Mouse (Mus musculus): Measurements from ENCODE around the gene Gtf2ird1. TPM values are rescaled to one million over a fixed set of nuclear protein-coding genes. Genes with fewer than 3 reads are reported as not detected.

Gene Gtf2ird1
- polyA plus RNA-seq, 1 experiment from 2014 or later, result 75.6 TPM

- no peak overlapping the region for H3K9ac ChIP-seq (ENCODE audit: low read length)
- H3K36me3 ChIP-seq (ENCODE audit: control insufficient read depth, insufficient read depth, low read length), result peaks cover 26% of the 10 kb centered on the region
- no peaks in the 10 kb centered on the region for H3K9me3 ChIP-seq (ENCODE audit: control insufficient read depth, low read length)
- no peaks in the 10 kb centered on the region for H3K27me3 ChIP-seq (ENCODE audit: control insufficient read depth, insufficient read depth, low read length)
- H3K4me1 ChIP-seq (ENCODE audit: control insufficient read depth, insufficient read depth, low read length), result no peaks in the 10 kb centered on the region
- no peak for DNase-seq (ENCODE audit: low spot score)
- 98% methylated on average over 4 of the region's 4 CpGs for WGBS
- no peak for ATAC-seq (ENCODE audit: insufficient read depth, low FRiP score, low TSS enrichment)
- no peak overlapping the region for H3K4me2 ChIP-seq (ENCODE audit: low read depth)
- no peak overlapping the region for H3K4me3 ChIP-seq (ENCODE audit: low read depth, low read length)
- H3K27ac ChIP-seq (ENCODE audit: low read depth, low read length), result no peak overlapping the region
These were observed 36.4 kb upstream of the Gtf2ird1 start for GRCm38 (mm10) chr5:134492956-134493355.

- H3K36me3 ChIP-seq (ENCODE audit: control insufficient read depth, insufficient read depth, low read length), result peaks cover 18% of the 10 kb centered on the region
- WGBS, result 31% methylated on average over 18 of the region's 18 CpGs
These were observed 35.3 kb upstream of the Gtf2ird1 start for GRCm38 (mm10) chr5:134491712-134492417.

GRCm38 (mm10) chr5:134491206-134491605, 34.7 kb upstream of the Gtf2ird1 start:
- H3K4me3 ChIP-seq (ENCODE audit: low read depth, low read length), result no peak overlapping the region
- 80% methylated on average over 2 of the region's 2 CpGs for WGBS
- DNase-seq (ENCODE audit: low spot score) (no peak), ATAC-seq (ENCODE audit: insufficient read depth, low FRiP score, low TSS enrichment) (no peak)
- H3K4me1 ChIP-seq (ENCODE audit: control insufficient read depth, insufficient read depth, low read length), result no peaks in the 10 kb centered on the region
- no peak overlapping the region for H3K4me2 ChIP-seq (ENCODE audit: low read depth)
- H3K27ac ChIP-seq (ENCODE audit: low read depth, low read length), result no peak overlapping the region
- no peaks in the 10 kb centered on the region for H3K9me3 ChIP-seq (ENCODE audit: control insufficient read depth, low read length)
- H3K9ac ChIP-seq (ENCODE audit: low read length), result no peak overlapping the region
- peaks cover 13% of the 10 kb centered on the region for H3K36me3 ChIP-seq (ENCODE audit: control insufficient read depth, insufficient read depth, low read length)
- H3K27me3 ChIP-seq (ENCODE audit: control insufficient read depth, insufficient read depth, low read length), result no peaks in the 10 kb centered on the region

More at GRCm38 (mm10) chr5:134491712-134492417, 35.3 kb upstream of the Gtf2ird1 start:
- no peak overlapping the region for H3K4me3 ChIP-seq (ENCODE audit: low read depth, low read length)
- H3K4me2 ChIP-seq (ENCODE audit: low read depth), result no peak overlapping the region
- no peaks in the 10 kb centered on the region for H3K9me3 ChIP-seq (ENCODE audit: control insufficient read depth, low read length)
- H3K27me3 ChIP-seq (ENCODE audit: control insufficient read depth, insufficient read depth, low read length), result no peaks in the 10 kb centered on the region
- ATAC-seq (ENCODE audit: insufficient read depth, low FRiP score, low TSS enrichment) (no peak), DNase-seq (ENCODE audit: low spot score) (peak; percentile 84)
- H3K9ac ChIP-seq (ENCODE audit: low read length), result no peak overlapping the region
- no peaks in the 10 kb centered on the region for H3K4me1 ChIP-seq (ENCODE audit: control insufficient read depth, insufficient read depth, low read length)
- H3K27ac ChIP-seq (ENCODE audit: low read depth, low read length), result no peak overlapping the region

- Histone ChIP-seq H3K36me3 (ENCODE audit: control insufficient read depth, insufficient read depth, low read length) (peaks cover 13% of the 10 kb centered on the region), H3K9ac (ENCODE audit: low read length) (no peak overlapping the region), H3K4me3 (ENCODE audit: low read depth, low read length) (no peak overlapping the region), H3K9me3 (ENCODE audit: control insufficient read depth, low read length) (no peaks in the 10 kb centered on the region), H3K27me3 (ENCODE audit: control insufficient read depth, insufficient read depth, low read length) (no peaks in the 10 kb centered on the region), H3K4me1 (ENCODE audit: control insufficient read depth, insufficient read depth, low read length) (no peaks in the 10 kb centered on the region), H3K27ac (ENCODE audit: low read depth, low read length) (no peak overlapping the region), H3K4me2 (ENCODE audit: low read depth) (no peak overlapping the region)
- ATAC-seq (ENCODE audit: insufficient read depth, low FRiP score, low TSS enrichment) (no peak), DNase-seq (ENCODE audit: low spot score) (no peak)
- WGBS, result 93% methylated on average over 12 of the region's 12 CpGs
These were observed 33.9 kb upstream of the Gtf2ird1 start for GRCm38 (mm10) chr5:134490465-134490864.

- H3K27me3 ChIP-seq (ENCODE audit: control insufficient read depth, insufficient read depth, low read length), result no peaks in the 10 kb centered on the region
- H3K27ac ChIP-seq (ENCODE audit: low read depth, low read length), result no peak overlapping the region
- H3K9ac ChIP-seq (ENCODE audit: low read length), result peak overlapping the region; percentile 4; the same call in 1 of the 2 replicates
- peaks cover 11% of the 10 kb centered on the region for H3K36me3 ChIP-seq (ENCODE audit: control insufficient read depth, insufficient read depth, low read length)
- no peaks in the 10 kb centered on the region for H3K9me3 ChIP-seq (ENCODE audit: control insufficient read depth, low read length)
- ATAC-seq (ENCODE audit: insufficient read depth, low FRiP score, low TSS enrichment), result no peak
- WGBS, result 35% methylated on average over 9 of the region's 9 CpGs
- H3K4me2 ChIP-seq (ENCODE audit: low read depth), result no peak overlapping the region
- H3K4me3 ChIP-seq (ENCODE audit: low read depth, low read length), result no peak overlapping the region
- H3K4me1 ChIP-seq (ENCODE audit: control insufficient read depth, insufficient read depth, low read length), result no peaks in the 10 kb centered on the region
- peak; percentile 71 for DNase-seq (ENCODE audit: low spot score)
These were observed 33.1 kb upstream of the Gtf2ird1 start for GRCm38 (mm10) chr5:134489583-134489982.

- ATAC-seq (ENCODE audit: insufficient read depth, low FRiP score, low TSS enrichment) (no peak), DNase-seq (ENCODE audit: low spot score) (no peak)
- Histone ChIP-seq H3K4me1 (ENCODE audit: control insufficient read depth, insufficient read depth, low read length) (no peaks in the 10 kb centered on the region), H3K36me3 (ENCODE audit: control insufficient read depth, insufficient read depth, low read length) (peaks cover 11% of the 10 kb centered on the region), H3K4me2 (ENCODE audit: low read depth) (no peak overlapping the region), H3K27ac (ENCODE audit: low read depth, low read length) (no peak overlapping the region), H3K27me3 (ENCODE audit: control insufficient read depth, insufficient read depth, low read length) (no peaks in the 10 kb centered on the region), H3K9ac (ENCODE audit: low read length) (no peak overlapping the region), H3K4me3 (ENCODE audit: low read depth, low read length) (no peak overlapping the region), H3K9me3 (ENCODE audit: control insufficient read depth, low read length) (no peaks in the 10 kb centered on the region)
- 87% methylated on average over 4 of the region's 4 CpGs for WGBS
These were observed 32.1 kb upstream of the Gtf2ird1 start for GRCm38 (mm10) chr5:134488596-134488995.

- H3K4me3 ChIP-seq (ENCODE audit: low read depth, low read length), result no peak overlapping the region
- H3K9me3 ChIP-seq (ENCODE audit: control insufficient read depth, low read length), result no peaks in the 10 kb centered on the region
- no peaks in the 10 kb centered on the region for H3K4me1 ChIP-seq (ENCODE audit: control insufficient read depth, insufficient read depth, low read length)
- no peak overlapping the region for H3K27ac ChIP-seq (ENCODE audit: low read depth, low read length)
- no peak overlapping the region for H3K9ac ChIP-seq (ENCODE audit: low read length)
- ATAC-seq (ENCODE audit: insufficient read depth, low FRiP score, low TSS enrichment) (no peak), DNase-seq (ENCODE audit: low spot score) (no peak)
- H3K27me3 ChIP-seq (ENCODE audit: control insufficient read depth, insufficient read depth, low read length), result no peaks in the 10 kb centered on the region
- no peak overlapping the region for H3K4me2 ChIP-seq (ENCODE audit: low read depth)
- H3K36me3 ChIP-seq (ENCODE audit: control insufficient read depth, insufficient read depth, low read length), result peaks cover 11% of the 10 kb centered on the region
- WGBS, result 46% methylated on average over 10 of the region's 10 CpGs
These were observed 31.5 kb upstream of the Gtf2ird1 start for GRCm38 (mm10) chr5:134488042-134488441.

- 60% methylated on average over 13 of the region's 13 CpGs for WGBS
- Histone ChIP-seq H3K36me3 (ENCODE audit: control insufficient read depth, insufficient read depth, low read length) (peaks cover 11% of the 10 kb centered on the region), H3K4me2 (ENCODE audit: low read depth) (no peak overlapping the region), H3K9me3 (ENCODE audit: control insufficient read depth, low read length) (no peaks in the 10 kb centered on the region), H3K27me3 (ENCODE audit: control insufficient read depth, insufficient read depth, low read length) (no peaks in the 10 kb centered on the region), H3K9ac (ENCODE audit: low read length) (no peak overlapping the region), H3K27ac (ENCODE audit: low read depth, low read length) (no peak overlapping the region), H3K4me1 (ENCODE audit: control insufficient read depth, insufficient read depth, low read length) (no peaks in the 10 kb centered on the region), H3K4me3 (ENCODE audit: low read depth, low read length) (no peak overlapping the region)
- DNase-seq (ENCODE audit: low spot score), result peak; percentile 82
- ATAC-seq (ENCODE audit: insufficient read depth, low FRiP score, low TSS enrichment), result 0 out of 2 replicates have a peak, but pooled peaks have one; percentile 53
These were observed 29.6 kb upstream of the Gtf2ird1 start for GRCm38 (mm10) chr5:134485900-134486665.

Data from neural tube, embryonic 11.5 days (tissue).